Mouse (Mus musculus) heart, postnatal 14 days (tissue): ENCODE results near the gene Htra2. TPM values are rescaled to one million over a fixed set of nuclear protein-coding genes. Genes with fewer than 3 reads are reported as not detected.
A peak's percentile ranks its signal among the peaks of the same experiment; 100 is the strongest.

Experiments
- DNase-seq, 2 experiments: peaks; one replicate each; pipeline ENCODE4 v3.0.0; 2021 to 2022
- intact Hi-C: fragments of 180-260 bp; cut with DNase I; formaldehyde crosslinking; loops from one replicate; pipeline ENCODE4 v1.15.1; 2025
- microRNA-seq, 2 experiments: library from miRNA; unstranded; fragments of <30 nt; microRNA quantifications; one replicate each; pipeline ENCODE4 v1.2.0; 2021 to 2022
- total RNA-seq, 2 experiments: library from RNA; stranded (reverse); gene quantifications; 2 replicates each; pipeline ENCODE4 v1.2.3; 2021

Gene Htra2
- total RNA-seq, 2 experiments from 2014 or later: 30.2 to 34.6 TPM

DNA sequence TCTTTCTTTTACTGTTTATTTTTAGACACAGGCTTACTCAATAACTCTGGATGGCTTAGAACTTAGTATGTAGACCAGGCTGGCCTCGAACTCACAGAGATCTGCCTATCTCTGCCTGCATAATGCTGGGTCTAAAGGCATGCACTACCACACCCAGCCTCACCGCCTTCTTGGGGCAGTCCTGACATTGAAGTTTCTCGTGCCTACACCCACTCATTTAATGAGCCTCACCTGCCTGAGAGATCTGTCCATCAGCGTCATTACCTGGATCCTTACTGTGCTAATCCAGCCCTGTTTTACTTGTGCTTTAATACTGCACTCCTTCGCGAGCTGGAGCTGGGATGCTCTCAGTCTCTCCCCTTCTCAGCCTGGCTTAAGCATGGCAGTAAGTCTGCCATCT lies 43.3 kb downstream of the Htra2 start:
- intact Hi-C loops: no loop called here
- no peak for DNase-seq

GRCm38 (mm10) chr6:83011255-83011654 lies 43.8 kb downstream of the Htra2 start:
- DNase-seq: no peak
- intact Hi-C loops: no loop called here

- intact Hi-C loops: no loop called here
- DNase-seq: no peak
Measured at GRCm38 (mm10) chr6:83010010-83010409, 45.1 kb downstream of the Htra2 start.

GRCm38 (mm10) chr6:83008659-83009058 lies 46.4 kb downstream of the Htra2 start:
- no peak for DNase-seq
- intact Hi-C loops: no loop called here

- intact Hi-C loops: no loop called here
- no peak for DNase-seq
Measured at GRCm38 (mm10) chr6:83006114-83006513, 49.0 kb downstream of the Htra2 start.

DNA sequence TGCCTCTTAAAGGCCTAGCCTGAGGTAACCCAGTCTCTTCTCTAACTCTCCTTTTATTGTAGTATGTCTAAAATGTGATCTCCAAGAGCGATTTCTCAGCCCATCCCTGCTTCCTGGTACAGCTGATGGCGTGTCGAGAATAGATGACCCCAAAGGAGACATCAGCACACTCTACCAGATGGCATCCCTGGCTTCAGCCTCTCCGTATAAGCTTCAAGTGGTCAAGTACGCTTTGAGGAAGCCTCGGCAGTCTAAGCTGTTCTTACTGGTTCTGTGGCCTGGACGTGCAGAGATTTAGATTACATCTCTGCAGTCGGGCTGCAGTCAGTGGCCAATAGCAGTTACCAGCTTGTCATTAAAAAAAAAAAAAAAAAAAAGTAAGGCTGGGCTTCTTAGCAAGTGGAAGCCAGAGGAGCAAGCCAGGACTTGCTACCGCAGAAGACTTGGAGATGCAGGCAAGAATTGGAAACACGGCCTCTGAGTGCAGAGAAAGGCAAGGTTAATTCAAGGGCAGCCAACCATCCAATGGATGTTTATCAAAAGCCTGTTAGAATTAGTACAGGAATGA lies 49.5 kb downstream of the Htra2 start:
- intact Hi-C loops: no loop called here
- no peak for DNase-seq

GRCm38 (mm10) chr6:83004872-83005271 lies 50.2 kb downstream of the Htra2 start:
- intact Hi-C loops: no loop called here
- DNase-seq: peak; percentile 25 to 28

- intact Hi-C loops: no loop called here
- no peak for DNase-seq
Measured at GRCm38 (mm10) chr6:83004309-83004708, 50.8 kb downstream of the Htra2 start.

DNA sequence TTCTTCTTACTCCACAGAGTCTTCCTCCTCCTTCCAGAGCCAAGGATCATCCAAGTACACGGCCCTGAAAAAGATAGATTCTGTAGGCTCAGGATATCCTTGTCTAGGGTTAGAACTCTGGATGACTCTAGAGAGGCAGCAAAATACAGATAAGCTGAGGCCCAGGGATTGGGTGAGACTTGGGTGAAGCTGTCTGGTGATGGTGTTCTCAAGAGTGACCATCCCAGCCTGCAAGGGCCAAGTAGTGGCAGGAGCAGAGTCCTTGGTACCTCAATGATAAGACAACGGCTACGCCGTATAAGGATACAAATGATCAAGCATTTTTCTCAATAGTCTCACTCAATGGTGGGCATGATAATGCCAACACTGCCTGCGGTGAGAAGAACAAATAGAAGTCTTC lies 51.2 kb downstream of the Htra2 start:
- intact Hi-C loops: no loop called here
- DNase-seq: no peak

- intact Hi-C loops: no loop called here
Measured at GRCm38 (mm10) chr6:83003082-83003481, 52.0 kb downstream of the Htra2 start.

More at GRCm38 (mm10) chr6:83003082-83003481, 52.0 kb downstream of the Htra2 start:
- DNase-seq: no peak

Small RNA genes lying within 50 kb of the gene (microRNA-seq; reads per million reads assigned to microRNA genes)
- 0 reads per million in 2 experiments for gene Mir3470a
- gene Mir7040: 0.60 to 0.81 reads per million in 2 experiments

Other genes with a start within 250 kb of the Htra2 start
- gene Sema4f, start 115.5 kb downstream of the Htra2 start, total RNA-seq: under 1 TPM; 0.29 to 0.33 TPM
- gene M1ap, start 108.4 kb downstream of the Htra2 start, total RNA-seq: under 1 TPM in 1 of 2 experiments, not detected in 1; 0.14 TPM
- 1 to 10 TPM; 3.7 to 4.3 TPM for gene Dok1, start 21.8 kb downstream of the Htra2 start, total RNA-seq
- gene Loxl3, start 21.1 kb downstream of the Htra2 start, total RNA-seq: 1 to 10 TPM; 3.9 to 4.9 TPM
- 10 to 100 TPM; 82.7 to 85.5 TPM for gene Aup1, start 752 bp downstream of the Htra2 start, total RNA-seq
- gene Dqx1, start 2.6 kb upstream of the Htra2 start, total RNA-seq: under 1 TPM; 0.57 to 0.61 TPM
- not detected for gene Tlx2, start 15.0 kb upstream of the Htra2 start, total RNA-seq
- 1 to 10 TPM; 6.7 to 7.8 TPM for gene Pcgf1, start 22.6 kb upstream of the Htra2 start, total RNA-seq
- 1 to 10 TPM in 1 of 2 experiments, under 1 TPM in 1; 0.38 to 1.1 TPM for gene Lbx2, start 31.1 kb upstream of the Htra2 start, total RNA-seq
- 1 to 10 TPM; 1.0 to 1.8 TPM for gene Ccdc142, start 46.3 kb upstream of the Htra2 start, total RNA-seq
- 1 to 10 TPM; 1.4 to 1.6 TPM for gene Gm42688, start 46.3 kb upstream of the Htra2 start, total RNA-seq
- 100 to 1,000 TPM; 133 to 136 TPM for gene Mrpl53, start 53.8 kb upstream of the Htra2 start, total RNA-seq
- gene Mogs, start 60.2 kb upstream of the Htra2 start, total RNA-seq: 10 to 100 TPM; 10.4 to 11.4 TPM
- gene Wbp1, start 66.3 kb upstream of the Htra2 start, total RNA-seq: 10 to 100 TPM; 72.4 to 80.1 TPM
- gene Ino80b, start 70.2 kb upstream of the Htra2 start, total RNA-seq: 10 to 100 TPM; 14.2 to 15.3 TPM
- gene Rtkn, start 80.2 kb upstream of the Htra2 start, total RNA-seq: 1 to 10 TPM; 6.9 to 8.0 TPM
- gene Wdr54, start 101.1 kb upstream of the Htra2 start, total RNA-seq: 1 to 10 TPM; 1.1 to 1.3 TPM
- under 1 TPM in 1 of 2 experiments, not detected in 1; 0.26 TPM for gene 1700003E16Rik, start 101.1 kb upstream of the Htra2 start, total RNA-seq
- 100 to 1,000 TPM; 121 to 128 TPM for gene Dctn1, start 110.6 kb upstream of the Htra2 start, total RNA-seq
- gene Slc4a5, start 164.6 kb upstream of the Htra2 start, total RNA-seq: under 1 TPM in 1 of 2 experiments, not detected in 1; 0.10 TPM